Mouse (Mus musculus): ENCODE measurements at regions not wholly inside any gene's neighbourhood (a gene's known extent, or its start where the extent isn't known, plus 50 kb on each side); places are given as distances from the start of the nearest gene placed in this dataset.

GRCm38 (mm10) chr19:14191820-14192219 is 278.5 kb downstream of the Olfr1505 start:
- DNase-seq (ENCODE audit: low read depth, low spot score): no peak

DNA sequence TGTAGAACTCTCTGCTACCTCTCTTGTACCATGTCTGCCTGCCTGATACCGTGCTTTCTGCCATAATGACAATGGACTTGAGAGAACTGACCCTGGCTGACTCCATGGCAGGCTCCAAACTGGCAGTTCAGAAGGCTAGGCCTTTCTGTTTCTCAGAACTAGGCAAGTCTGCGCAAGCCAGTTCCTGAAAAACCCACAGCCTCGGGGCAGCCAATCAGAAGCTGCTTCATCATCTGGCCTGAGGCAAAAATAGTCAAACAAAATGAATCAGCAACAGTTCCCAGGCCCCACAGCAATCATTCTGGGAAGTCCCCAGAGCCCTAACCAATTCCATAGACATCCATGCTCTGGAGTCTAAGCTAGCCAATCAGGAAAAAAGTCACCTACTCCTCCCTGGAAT is 284.5 kb downstream of the Olfr1505 start:
- DNase-seq (ENCODE audit: low read depth, low spot score): no peak

DNA sequence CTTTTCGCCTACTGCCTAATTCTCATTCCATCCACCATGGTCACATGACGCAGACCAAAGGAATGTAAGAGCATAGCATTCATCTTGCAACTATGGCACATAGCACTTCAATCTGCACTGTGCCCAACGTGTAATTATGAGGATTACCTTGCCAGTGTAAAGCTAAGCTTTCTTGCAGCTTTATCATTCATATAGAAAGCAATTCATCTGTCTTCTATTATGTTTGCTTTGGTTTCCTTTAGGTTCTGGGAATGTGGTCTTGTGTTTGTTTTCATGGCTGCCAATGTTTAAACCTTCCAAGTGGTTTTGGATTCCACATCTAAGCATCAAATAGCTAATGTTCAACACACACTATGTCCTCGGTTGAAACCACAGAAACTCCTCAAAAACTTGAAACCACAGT is 307.2 kb downstream of the Olfr1505 start:
- no peak for DNase-seq (ENCODE audit: low read depth, low spot score)

- DNase-seq (ENCODE audit: low read depth, low spot score): no peak
Observed at GRCm38 (mm10) chr19:14225061-14225696, 311.8 kb downstream of the Olfr1505 start.

- no peak for DNase-seq (ENCODE audit: low read depth, low spot score)
Observed at GRCm38 (mm10) chr19:14225787-14226186, 312.5 kb downstream of the Olfr1505 start.

DNA sequence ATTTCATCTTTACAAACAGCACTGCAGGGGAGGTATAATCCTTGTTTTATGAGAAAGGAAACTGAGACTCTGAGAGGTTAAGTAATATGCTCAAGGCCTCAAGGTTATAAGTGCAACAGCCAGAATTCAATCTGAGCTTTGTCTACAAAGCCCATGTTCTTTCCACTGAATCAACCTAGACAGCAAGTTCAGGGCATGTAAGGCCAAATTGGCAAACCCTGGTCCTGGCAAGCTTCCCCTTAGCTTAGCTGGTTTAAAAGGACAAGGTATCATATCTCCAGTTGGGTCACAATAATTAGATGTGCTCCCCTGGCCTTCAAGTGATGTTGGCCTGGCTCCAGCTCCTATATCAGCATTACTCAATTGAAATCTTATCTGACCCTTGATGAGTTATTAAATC is 313.2 kb downstream of the Olfr1505 start:
- no peak for DNase-seq (ENCODE audit: low read depth, low spot score)

- DNase-seq (ENCODE audit: low read depth, low spot score): no peak
Observed at GRCm38 (mm10) chr19:14243565-14243964, 330.2 kb downstream of the Olfr1505 start.

DNA sequence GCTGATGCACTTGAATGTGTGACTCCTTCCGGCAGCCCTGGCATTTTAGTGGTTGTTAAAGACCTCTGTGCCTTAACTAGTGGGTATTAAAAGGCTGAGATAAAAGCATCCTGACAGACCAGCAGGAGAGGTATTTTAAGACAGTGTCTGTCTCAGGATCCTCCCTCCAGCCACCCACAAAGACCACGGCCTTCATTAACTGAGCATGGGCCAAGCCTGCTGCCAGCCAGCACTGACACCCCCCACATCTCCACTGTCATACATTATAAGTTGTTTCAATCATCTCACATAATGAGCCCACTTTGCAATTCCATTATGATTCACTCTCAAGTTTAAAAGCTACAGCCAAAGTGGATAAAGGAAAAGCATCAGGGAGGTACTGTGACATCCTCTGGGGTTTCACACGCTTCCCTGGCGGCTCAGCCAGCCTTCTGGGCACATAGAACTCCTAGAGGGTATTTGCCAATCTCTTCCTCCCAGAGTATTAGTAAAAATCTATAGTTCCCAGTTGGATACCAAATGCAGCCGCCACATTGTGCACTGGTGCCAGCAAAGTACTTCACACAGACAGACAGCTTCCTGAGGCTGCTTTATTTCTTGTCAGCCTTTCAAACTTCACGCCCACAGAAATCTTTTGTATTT is 333.8 kb downstream of the Olfr1505 start:
- no peak for DNase-seq (ENCODE audit: low read depth, low spot score)

- DNase-seq (ENCODE audit: low read depth, low spot score): no peak
Observed at GRCm38 (mm10) chr19:14247979-14248378, 334.6 kb downstream of the Olfr1505 start.

DNA sequence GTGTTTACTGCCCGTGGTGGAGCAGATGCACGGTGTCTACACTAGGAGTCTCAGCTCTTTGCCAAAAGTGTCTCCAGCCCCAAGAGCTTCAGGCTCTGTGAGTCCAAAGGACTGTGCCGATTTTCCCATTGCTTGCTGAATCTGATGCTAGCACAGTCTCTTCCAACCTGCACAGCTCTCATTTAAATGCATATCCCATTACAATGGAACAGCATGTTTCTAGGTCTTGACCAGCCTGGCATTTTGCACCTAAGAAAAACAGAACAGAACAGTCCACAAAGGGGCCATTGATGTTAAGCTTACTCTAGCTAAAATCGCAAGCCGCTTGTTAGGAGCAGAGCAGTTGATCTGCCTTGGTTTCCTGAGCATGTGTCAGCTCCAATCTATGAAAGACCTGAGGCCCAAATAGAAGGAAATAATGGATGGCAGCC is 339.2 kb downstream of the Tle4 start:
- no peak for DNase-seq (ENCODE audit: low read depth, low spot score)

DNA sequence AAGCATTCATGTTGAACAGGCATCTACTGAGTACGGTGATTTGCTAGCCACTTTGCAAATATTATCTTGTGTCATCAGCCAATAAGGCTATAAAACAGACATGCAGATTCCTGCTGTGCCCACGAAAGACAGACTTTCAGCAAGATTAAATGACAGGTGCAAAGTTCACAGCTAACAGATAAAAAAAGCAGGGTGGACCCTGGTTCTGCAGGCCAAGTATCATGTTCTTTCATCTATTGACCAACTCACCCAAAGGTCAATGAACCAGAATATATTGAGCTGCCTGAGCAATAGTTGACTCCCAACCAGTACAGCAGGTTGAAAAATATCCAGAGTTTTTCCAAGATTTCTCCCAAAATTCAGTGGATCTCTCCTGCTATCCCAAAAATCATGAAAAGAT is 338.6 kb downstream of the Tle4 start:
- no peak for DNase-seq (ENCODE audit: low read depth, low spot score)

- peak; percentile 5 for DNase-seq (ENCODE audit: low read depth, low spot score)
Observed at GRCm38 (mm10) chr19:14289331-14289737, 308.5 kb downstream of the Tle4 start.

DNA sequence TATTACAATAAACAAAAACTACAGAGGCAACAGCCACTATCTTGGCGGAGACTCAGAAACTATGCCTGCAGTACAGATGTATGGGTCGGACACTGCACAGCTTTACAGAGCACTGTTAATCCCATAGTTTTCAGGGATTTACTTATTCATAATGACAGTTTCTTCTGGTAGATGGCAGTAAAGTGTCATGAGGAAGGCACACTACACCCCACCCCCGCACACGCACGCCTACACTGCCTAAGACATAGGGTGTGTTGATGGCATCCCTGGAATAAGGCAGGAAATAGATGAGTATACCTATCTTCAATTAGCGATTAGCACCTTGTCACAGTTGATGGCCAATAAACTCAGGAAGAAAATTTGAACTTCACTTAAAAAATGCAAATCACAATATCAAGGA is 306.9 kb downstream of the Tle4 start:
- no peak for DNase-seq (ENCODE audit: low read depth, low spot score)

GRCm38 (mm10) chr19:14293172-14293571 is 304.7 kb downstream of the Tle4 start:
- no peak for DNase-seq (ENCODE audit: low read depth, low spot score)

- no peak for DNase-seq (ENCODE audit: low read depth, low spot score)
Observed at GRCm38 (mm10) chr19:14301176-14301943, 296.5 kb downstream of the Tle4 start.

DNA sequence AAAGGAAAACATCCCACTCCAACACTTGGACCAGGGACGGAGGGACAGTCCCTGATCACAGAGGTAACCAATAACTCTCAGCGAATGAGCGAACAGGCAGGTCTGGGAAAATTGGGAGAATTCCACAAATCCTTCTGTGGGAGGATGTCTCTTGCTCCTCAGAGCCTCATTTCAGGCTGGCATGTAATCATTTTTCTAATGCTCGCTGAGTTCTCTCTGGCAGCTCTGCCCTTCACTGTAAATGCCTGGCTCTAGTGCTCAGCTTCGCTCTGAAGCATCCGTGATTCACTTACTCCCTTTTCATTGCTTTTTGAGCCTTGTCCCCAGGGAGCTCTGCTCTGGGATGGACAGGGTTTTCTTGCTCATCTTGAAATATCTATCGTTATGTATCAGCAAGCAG is 283.6 kb downstream of the Tle4 start:
- DNase-seq (ENCODE audit: low read depth, low spot score): no peak

GRCm38 (mm10) chr19:14319677-14320191 is 278.1 kb downstream of the Tle4 start:
- no peak for DNase-seq (ENCODE audit: low read depth, low spot score)

- DNase-seq (ENCODE audit: low read depth, low spot score): no peak
Observed at GRCm38 (mm10) chr19:14325353-14326052, 272.3 kb downstream of the Tle4 start.

- no peak for DNase-seq (ENCODE audit: low read depth, low spot score)
Observed at GRCm38 (mm10) chr19:14333041-14334012, 264.5 kb downstream of the Tle4 start.

GRCm38 (mm10) chr19:14337025-14337424 is 260.8 kb downstream of the Tle4 start:
- DNase-seq (ENCODE audit: low read depth, low spot score): no peak

- no peak for DNase-seq (ENCODE audit: low read depth, low spot score)
Observed at GRCm38 (mm10) chr19:14340759-14341158, 257.1 kb downstream of the Tle4 start.

Measured in embryo, embryonic 11.5 days (tissue).